Mouse (Mus musculus) gastrocnemius, postnatal 10 days (tissue): ENCODE measurements around the gene Npas3. TPM values are rescaled to one million over a fixed set of nuclear protein-coding genes. Genes with fewer than 3 reads are reported as not detected.

Experiments used
- DNase-seq: peaks from one replicate; pipeline ENCODE4 v3.0.0; 2021; ENCODE audit warnings: mixed read lengths
- total RNA-seq, 2 experiments: library from RNA; stranded (reverse); gene quantifications; 2 replicates each; pipeline ENCODE4 v1.2.3; 2021

Npas3 gene
- total RNA-seq, 2 experiments from 2014 or later, result 2.6 to 4.8 TPM

DNA sequence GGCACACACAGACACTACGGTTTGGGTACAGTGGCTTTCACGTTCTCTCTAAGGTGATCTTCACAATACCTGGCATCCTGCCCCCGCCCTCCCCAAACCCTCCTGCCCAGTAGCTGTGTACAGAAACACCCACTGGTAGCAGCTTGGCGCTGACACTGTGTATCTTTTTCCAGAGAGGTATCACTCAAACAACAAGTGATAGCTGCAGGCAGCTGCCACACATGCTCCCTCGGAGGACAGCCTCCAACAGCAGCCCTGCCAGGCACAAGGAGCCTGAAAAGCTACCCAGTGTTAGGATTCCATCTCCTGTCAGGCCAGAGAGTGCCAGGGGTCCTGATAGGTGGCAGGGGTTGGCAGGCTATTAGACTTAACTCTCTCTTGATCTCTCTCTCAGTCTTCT lies 747.2 kb downstream of the Npas3 start:
- peak; percentile 5 for DNase-seq

DNA sequence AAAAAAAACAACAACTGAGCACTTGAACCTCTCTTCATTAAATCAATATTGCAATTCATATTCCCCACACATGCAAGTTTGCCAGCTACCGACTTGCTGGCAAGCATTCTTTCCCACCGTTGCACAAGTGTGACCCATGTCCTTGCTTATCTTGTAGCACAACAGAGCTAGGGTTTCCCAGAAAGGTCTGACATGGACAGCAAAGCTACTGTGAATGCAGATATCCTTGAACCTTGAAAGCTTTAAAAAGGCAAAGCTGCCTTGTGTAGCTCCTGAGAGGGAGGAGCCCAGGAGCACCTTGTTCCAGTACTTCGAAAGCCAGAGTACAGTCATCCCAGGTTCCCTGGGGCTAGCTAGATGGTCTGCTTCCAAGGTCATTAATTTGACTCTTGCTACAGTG lies 748.7 kb downstream of the Npas3 start:
- DNase-seq, result no peak

DNA sequence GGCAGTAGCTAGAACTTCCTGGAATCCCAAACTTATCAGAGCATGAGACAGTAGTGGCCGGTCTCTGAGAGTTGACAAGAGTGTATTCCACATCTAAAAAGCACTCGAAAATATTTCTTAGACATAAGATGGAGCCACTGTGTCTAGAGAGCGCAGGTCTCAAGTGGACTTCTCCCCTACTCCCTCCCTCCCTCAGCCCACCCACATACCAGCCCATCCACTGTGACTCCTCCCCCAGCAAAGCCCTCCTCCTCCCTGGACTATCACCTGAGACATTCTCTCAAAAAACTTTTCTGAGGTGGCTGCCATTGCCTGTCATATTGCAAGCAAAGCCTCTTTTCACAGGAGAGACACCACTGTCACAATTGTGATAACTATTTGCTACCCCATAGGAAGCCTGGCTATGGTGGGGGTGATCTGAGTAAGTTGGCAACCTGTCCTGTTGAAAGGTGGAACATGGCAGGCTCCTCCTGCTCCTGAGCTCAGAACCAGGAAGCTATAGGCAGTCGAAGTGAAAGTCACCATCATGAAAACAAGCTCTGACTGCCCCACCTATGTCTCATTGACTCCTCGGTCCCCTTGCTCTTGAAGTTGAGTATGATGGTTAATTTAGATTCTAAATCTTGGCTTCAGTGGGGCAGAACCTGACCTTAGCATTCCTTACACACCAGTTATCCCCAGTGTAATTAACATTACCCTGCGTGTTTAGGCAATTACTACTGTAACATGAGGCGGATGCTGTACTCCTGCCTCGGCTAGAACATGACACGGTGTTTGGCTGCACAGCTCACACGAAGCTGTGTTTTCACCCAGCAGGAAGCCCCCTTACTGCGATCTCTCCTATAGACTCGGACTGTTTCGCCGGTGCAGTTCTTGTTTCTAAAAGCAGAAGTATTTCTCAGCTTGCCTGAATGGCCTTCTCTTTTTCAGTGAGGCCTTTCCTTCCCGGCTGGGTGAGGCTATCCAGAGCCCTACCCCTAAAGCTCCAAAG lies 751.5 kb downstream of the Npas3 start:
- DNase-seq, result no peak

DNA sequence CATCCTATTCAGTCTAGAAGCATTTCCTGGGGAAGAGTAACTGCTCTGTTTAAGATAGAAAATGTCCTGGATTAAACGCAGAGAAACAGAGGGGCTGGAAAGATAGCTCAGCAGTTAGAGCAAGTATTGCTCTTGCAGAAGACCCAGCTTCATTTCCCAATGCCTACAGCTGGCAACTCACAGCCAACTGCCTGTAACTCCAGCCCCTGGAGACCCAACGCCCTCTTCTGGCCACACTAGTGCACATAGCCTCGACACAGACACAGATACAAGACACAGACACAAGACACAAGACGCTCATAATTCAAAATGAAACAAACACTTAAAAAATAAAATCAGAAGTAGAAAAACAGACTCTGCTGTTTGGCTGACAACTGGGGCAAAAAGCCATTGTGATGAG lies 754.0 kb downstream of the Npas3 start:
- no peak for DNase-seq

DNA sequence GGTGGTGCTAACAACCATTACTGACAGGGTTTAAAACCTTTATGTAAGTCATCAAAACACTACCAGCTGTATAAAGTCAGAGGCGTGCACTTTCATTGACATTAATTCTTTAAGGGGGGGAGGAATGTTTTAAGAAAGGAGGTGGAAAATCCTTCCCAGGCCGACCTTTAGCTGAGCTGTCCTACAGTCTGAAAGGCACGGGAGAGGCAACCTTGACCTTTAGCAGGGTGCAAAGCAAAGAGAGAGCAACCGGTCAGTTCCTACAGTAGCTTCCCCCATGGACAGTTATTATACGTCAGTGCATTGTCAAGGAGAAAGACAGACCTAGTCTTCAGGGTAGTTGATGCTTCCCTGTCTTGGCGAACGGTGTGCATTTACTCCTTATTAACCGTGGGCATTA lies 756.1 kb downstream of the Npas3 start:
- no peak for DNase-seq

DNA sequence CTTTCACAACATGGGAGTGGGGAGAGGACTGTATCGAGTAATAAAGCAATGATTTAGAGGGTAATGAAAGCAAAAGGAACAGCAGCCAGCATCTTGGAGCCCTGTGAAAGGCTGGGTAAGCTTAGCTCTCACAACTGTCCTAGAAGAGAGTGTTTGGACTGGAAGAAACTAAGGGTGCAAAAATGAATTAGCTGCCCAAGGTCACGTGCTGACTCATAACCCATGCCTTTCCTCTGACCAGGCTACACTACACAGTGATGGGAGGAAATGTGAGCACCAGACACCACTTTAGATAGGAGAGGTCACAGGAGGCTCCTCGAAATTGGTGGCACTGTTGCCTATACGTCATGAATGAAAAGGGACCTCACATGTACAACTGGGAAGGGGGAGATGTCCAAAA lies 757.1 kb downstream of the Npas3 start:
- DNase-seq, result no peak

DNA sequence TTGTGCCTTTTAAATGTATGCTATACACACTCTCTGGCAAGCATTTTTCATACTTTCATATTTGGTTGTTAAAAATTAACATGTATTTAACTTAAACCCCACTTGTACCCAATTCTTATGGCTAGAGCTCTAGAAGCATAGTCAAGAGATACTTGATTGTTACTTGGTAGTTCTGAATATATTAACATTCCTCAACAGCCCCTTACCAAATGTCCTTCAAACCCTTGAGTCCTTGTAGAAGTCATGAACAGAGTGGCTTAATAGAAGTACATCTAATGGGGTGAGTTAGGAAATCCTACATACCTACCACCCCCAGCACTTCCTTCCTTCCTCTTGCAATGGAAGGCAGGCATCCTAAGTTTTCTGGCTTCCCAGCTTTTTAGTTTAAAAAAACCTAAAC lies 766.8 kb downstream of the Npas3 start:
- DNase-seq, result no peak

DNA sequence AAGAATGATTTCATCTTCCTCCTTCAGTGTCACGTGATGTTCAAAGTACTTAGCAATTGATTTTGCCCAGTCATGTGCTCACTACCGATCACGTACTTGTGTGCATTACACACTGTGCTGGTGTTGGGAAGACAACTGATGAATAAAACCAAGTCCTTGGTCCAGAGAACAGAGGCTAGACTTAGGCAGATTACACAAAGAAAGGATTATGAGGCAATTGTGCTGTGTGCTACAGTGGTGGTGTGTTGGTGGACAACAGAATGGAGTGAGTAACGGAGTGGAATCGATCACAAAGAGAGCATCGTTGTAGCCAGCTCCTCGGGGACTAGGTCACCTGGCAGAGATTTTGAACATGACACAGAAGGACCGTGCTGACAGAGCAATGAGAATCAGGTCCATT lies 769.5 kb downstream of the Npas3 start:
- DNase-seq, result no peak

DNA sequence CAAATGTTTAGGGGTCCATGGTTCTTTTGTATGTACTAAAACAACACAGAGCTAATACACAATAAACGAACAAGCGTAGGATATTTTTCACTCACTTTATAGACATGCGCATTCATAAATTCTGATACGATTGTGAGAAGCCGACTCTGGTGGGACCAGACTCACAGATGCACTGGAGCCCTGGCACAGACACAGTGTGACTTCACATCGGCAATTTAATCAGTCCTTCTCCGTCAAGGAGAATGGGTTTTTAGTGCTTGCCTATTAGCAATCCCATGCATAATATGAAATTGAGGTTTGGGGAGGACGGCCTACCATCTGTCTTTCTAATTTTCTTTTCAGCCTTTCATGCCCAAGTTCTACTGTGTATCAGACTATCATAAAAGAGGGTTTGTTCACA lies 771.5 kb downstream of the Npas3 start:
- DNase-seq, result no peak

DNA sequence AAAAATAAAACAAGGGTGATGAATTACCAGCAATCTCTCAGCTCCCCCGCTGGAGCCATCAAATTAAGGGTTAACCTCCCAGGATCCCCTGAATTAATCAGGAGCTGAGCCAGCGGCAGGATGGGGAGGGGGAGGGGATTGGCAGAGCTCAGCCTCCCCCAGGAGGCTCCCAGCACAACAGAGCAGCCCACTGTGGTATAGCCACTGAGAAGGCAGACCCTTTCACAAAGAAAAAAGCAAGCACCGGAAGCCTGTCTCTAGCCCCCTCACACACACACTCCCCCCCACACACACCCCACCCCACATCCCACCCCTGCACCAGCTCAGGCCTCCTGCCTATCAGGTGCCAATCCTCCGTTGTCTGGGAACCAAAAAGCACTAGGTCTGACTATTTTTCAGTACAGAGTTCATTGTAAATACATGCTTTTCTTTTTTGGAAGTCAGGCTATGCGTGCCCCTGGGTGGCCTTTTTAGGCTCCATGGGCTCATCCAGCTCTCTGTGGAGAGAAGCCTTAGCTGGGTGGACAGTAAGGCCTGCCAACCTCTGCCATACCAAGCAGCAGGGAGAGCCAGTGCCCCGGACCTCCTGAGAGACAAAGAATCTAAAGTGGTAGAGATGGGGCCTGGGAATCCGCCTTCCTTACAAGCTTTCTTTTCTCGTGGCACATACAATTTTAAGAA lies 786.3 kb downstream of the Npas3 start:
- DNase-seq, result no peak

DNA sequence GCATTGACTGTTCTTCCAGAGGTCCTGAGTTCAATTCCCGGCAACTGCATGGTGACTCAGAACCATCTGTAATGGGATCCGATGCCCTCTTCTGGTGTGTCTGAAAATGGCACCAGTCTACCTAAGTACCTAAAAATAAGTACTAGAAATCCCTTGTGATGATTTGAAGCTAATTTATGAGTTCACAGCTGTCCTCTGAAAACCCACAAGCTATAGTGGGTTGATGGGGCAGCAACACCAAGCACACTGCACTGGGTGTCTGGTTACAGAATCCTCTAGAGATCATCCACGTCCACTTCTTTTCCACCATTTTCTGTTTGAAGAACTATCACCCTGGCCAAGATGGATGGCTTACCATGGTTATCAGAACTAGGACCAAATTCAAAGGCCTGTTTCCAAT lies 789.1 kb downstream of the Npas3 start:
- no peak for DNase-seq

DNA sequence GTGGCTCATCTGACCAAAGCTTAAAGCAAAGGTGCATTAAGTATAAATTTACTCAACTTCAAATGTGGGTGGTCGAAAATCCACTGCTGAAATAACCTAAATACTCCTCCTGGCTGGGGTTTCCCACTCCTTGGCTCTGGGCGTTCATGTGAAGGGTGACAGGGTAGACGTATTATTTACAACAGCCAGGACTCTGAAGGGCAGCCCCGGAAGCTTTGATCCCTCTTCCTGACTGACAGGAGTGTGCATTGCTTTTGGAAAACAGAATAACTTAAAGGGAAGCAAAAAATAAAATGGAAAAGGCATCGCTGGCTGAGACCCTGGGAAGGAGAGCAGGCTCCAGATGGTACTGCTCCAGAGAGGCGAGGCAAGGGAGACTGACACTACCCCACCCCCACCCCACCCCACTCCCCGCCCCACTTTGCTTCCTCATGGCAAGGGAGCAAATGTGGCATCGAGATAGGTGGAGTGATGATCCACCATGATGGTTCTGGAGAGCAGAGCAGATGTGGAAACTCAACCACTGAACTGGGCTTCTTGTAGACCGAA lies 794.6 kb downstream of the Npas3 start:
- DNase-seq, result no peak

DNA sequence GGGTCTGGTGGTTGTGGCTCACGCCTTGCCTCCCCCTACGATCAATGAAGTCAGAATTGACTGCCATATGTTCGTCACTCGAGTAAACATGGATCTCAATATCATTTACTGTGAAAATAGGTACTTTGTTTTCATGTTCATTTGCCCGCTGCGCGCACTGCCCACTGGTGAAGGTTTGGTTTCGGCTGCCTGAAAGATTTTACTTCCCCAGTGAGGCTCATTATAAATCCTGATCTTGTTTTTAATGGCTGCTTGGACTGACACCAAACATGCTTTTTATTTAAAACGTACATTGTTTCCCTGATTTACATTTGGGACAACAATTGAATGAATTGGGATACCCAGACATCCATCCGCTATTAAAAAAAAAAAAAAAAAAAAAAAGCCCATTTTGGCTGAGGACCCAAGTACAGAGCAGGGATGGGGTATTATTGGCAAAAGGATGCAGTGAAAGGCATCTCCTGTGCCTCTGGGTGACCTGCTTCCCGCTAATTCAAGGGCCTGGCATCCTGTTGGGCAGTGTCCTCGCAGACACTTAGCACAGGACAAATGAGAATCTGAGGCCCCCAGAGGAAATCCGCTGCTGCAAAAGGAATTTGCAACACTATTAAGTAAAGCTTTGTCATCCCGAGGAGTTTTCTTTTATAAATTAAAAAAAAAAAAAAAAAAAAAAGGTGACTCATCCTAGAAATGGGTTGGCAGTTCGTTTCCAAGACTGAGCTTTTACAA lies 796.3 kb downstream of the Npas3 start:
- DNase-seq, result no peak

DNA sequence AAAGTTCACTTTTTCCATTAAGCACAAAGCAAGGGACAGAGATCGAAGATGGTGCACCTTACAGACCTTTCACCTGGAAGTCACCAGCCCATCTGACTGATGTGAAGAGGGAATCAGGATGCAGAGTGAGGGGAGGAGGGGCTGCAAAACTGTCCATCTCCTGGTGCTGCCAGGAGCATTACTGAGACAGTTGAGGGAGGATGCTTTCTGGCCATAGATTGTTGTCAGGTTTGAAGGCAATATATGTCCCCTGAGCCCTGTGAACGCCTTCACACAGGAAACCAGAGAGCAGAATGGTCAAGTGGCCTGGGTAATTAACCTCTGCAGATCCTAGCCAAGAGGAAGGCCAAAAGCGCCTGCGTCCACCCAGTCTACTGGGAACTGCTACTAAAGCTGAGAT lies 796.9 kb downstream of the Npas3 start:
- no peak for DNase-seq

DNA sequence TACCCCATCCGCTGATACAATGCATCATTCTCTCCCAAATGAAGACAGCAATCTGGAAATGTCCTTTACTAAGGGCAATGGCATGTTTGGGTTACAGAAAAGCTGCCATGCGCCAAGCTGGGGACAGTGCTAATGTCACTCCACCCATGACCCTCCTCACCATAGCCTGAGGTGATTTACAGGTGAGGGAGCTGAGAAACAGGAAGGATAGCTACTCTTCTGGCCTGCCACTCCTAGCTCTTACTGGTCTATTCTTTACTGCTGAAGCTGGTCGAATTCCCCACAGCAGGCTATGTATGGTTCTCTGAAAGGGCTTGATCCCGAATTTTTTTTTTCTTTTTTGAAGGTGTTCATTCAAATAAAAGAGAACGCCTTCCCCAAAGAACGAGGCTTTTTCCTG lies 798.3 kb downstream of the Npas3 start:
- DNase-seq, result no peak

DNA sequence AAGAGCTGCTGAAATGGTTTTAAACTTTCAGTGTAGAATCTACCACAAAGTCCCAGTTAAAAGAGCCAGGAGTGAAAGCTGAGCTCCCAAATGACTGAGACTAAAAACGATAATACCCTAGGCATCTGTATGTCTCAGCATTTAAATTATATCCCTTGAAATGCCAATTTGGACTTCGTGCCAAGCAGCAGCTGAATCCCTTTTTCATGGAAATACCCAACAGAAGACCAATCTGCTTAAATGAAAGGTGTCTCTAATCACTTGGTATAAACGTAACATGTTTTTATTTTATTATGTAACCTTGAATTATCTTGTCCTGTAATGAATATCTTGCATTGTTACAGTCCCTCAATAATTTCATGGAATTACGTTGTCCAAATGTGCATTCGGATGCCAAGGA lies 799.6 kb downstream of the Npas3 start:
- no peak for DNase-seq

DNA sequence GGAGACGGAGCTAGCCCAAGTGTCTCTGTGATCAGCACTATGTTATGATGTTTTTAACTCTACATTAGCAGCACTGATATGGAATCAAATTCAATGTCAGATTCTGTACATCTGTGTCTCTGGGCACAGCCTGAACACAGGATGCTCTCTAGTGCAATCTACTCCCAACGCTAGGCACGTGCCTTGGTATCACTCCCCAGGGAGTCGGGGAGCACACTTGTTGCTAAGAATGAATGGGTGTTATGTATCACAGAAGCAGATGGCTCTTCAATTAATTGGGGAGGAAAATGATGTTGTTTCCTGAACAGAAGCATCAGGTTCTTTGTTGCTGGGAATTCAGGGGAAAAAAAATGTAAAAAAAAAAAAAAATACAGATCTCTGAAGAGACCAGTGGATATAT lies 801.4 kb downstream of the Npas3 start:
- DNase-seq, result no peak

DNA sequence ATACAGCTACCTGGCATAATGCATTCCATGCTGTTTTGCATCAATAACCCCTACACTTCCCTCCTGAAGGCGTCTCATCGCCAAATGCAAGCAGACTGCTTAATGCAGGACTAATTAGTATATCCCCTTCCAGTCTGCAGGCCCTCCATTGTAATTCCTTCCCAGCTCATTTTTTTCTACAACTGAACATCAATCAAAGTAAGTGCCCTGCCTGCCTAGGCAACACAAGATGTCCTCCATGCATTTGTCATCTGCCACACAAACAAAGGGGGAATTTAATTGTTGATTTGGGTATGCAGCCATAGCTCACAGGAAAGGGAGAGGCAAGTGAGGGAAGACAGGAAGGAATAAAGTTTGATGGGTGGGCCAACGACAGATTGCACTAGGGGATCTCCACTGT lies 804.5 kb downstream of the Npas3 start:
- no peak for DNase-seq

DNA sequence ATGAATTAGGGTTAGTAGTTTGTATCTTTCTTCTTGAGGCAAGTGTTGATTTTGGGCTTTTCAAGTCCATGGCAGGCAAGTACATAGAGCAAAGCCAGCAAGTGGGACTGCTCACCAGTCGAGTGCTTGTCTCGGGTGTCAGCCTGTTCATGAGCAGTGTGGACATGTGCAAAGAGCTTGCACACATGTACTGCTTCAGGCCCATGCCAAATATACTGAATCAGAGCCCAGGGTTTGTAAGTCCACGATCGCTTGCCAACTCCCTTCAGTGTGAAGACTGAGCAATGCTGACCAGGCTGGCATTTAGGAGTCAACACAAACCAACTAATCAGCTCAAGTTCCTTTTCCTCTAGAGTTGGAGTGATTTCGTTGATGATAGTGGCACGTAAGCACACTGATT lies 805.1 kb downstream of the Npas3 start:
- no peak for DNase-seq

DNA sequence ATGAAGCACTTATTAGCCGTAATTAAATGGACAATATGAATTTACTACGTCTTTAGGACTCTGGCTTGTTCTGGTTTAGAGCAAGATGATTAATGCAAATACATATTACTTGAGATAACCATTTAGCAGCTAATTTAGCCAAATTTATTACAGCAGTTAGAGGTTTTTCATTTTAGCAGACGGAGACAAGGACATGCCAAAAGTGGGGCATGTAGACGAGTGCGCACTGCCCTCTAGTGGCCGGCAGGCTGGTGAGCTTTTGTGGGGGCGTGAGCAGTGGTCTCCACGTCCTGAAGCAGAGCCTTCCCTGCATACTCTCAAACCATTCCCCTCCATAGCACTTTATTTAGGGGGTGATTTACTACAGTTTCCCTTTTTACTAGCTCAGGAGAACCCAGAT lies 812.3 kb downstream of the Npas3 start:
- DNase-seq, result peak; percentile 85

DNA sequence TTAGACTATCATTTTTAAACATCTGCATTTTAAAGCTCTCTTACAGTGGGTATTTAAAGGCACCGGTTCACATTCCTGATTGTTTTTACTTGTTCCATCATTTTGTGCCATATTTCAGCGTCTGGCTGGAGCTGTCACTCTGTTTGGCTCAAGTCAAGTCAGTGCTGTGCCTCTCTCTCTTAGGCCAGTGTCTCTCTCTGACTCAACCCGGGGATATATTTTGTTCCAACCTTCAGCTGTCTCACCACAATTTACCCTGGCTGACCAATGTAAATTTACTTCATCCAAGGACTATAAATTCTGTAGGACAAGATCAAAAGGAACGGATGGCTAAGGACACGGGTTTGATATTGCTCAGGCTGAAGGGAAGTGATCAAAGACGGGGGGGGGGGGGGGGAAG lies 812.7 kb downstream of the Npas3 start:
- no peak for DNase-seq

DNA sequence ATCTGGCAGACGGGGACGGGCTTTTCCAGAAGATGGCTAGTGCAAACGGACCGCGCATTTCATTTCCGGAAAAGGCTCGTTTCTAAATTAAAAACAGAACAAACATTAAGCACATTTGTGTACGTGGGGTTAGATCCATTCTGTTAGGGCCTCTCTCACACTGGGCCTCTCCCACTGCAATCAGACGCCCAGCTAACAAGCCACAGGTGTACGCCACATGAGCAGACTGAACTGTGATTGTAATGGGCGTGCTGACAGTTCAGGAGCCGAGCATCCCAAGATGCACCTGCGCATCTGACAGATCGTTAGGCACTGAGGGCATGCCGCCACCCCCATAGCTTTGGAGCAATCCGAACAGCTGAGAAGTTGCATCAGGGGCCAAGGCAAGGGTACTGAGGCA lies 816.5 kb downstream of the Npas3 start:
- no peak for DNase-seq

DNA sequence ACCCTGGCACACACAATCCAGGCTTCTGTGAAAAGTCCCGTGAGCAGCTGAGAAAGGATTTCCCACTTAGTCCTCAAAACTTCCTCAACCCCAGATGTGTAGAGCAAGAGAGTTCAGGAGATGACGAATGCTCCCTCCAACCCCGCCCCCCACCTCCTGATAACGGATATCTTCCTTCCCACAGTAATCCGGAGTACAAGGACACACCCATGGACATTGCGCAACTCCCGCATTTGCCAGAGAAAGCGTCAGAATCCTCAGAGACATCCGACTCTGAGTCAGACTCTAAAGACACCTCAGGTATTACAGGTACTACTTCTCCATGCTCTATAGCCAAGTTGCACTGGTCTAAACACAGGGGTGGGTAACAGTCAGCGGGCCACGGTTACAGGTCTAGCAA lies 817.1 kb downstream of the Npas3 start:
- DNase-seq, result no peak
